Mouse (Mus musculus) CH12.LX (cell line): ENCODE results near the gene Inha. TPM values are rescaled to one million over a fixed set of nuclear protein-coding genes. Genes with fewer than 3 reads are reported as not detected.

Experiments used
- DNase-seq: peaks from one replicate; pipeline ENCODE4 v3.0.0-alpha.2; 2013; ENCODE audit errors: extremely low read depth
- H3K27ac ChIP-seq: 2 replicates; pipeline ENCODE4 v1.5.1; 2012; ENCODE audit warnings: low read depth, mild to moderate bottlenecking, control low read depth, moderate library complexity; ENCODE audit not compliant: insufficient read depth
- H3K27me3 ChIP-seq: replicated peaks from 2 replicates; pipeline ENCODE3; 2012; ENCODE audit warnings: inconsistent platforms
- H3K36me3 ChIP-seq, 2 experiments: replicated peaks in 1 of 2; 2 replicates each; pipeline versions ENCODE3 to v1.6.1; 2012; ENCODE audit warnings: inconsistent platforms in 1 of 2, low read length in 1 of 2, mild to moderate bottlenecking in 1 of 2, mixed read lengths in 1 of 2, moderate library complexity in 1 of 2; ENCODE audit not compliant: control insufficient read depth in 1 of 2, insufficient read depth in 1 of 2
- H3K4me1 ChIP-seq, 2 experiments: 2 replicates each; pipeline ENCODE4 v1.6.1; 2012; ENCODE audit warnings: inconsistent platforms in 1 of 2, moderate library complexity in 1 of 2; ENCODE audit not compliant: insufficient read depth in 2 of 2, control insufficient read depth in 1 of 2
- H3K4me2 ChIP-seq: 2 replicates; pipeline ENCODE4 v1.6.1; 2012; ENCODE audit warnings: low read depth, mild to moderate bottlenecking, control low read depth; ENCODE audit not compliant: poor library complexity, insufficient read depth, severe bottlenecking
- H3K4me3 ChIP-seq, 3 experiments: fragments of 150-350 bp in 1 of 3; sonication (generic) in 1 of 3; replicated peaks in 1 of 3; 2 replicates each; pipeline versions ENCODE3 to v1.5.1; 2011 to 2012; ENCODE audit warnings: low read depth in 2 of 3, low read length in 2 of 3, mild to moderate bottlenecking in 2 of 3, moderate library complexity in 2 of 3, control low read depth in 1 of 3, improper control_type of control experiment in 1 of 3, inconsistent platforms in 1 of 3, mixed read lengths in 1 of 3; ENCODE audit not compliant: poor library complexity in 1 of 3
- H3K79me2 ChIP-seq: replicated peaks from 2 replicates; pipeline ENCODE4 v1.6.1; 2012; ENCODE audit warnings: mild to moderate bottlenecking, moderate library complexity; ENCODE audit not compliant: control insufficient read depth, poor library complexity, insufficient read depth, severe bottlenecking; ENCODE audit errors: extremely low read depth
- H3K9ac ChIP-seq: 2 replicates; pipeline ENCODE4 v1.6.1; 2012; ENCODE audit warnings: low read depth, mild to moderate bottlenecking, control low read depth, moderate library complexity; ENCODE audit not compliant: insufficient read depth
- H3K9me3 ChIP-seq: replicated peaks from 2 replicates; pipeline ENCODE3; 2012; ENCODE audit warnings: low read length, inconsistent platforms, mixed read lengths
- CHD1 ChIP-seq: IDR thresholded peaks from 2 replicates; pipeline ENCODE4 v1.6.1; 2012; ENCODE audit warnings: low read depth, low read length, improper control_type of control experiment, inconsistent platforms
- CTCF ChIP-seq, 2 experiments: IDR thresholded peaks in 1 of 2; conservative IDR thresholded peaks in 1 of 2; 2 replicates each; pipeline ENCODE4 v1.5.1; 2011 to 2012; ENCODE audit warnings: low read depth in 2 of 2, low read length in 2 of 2, improper control_type of control experiment in 1 of 2, inconsistent platforms in 1 of 2, mild to moderate bottlenecking in 1 of 2, moderate library complexity in 1 of 2
- E2F4 ChIP-seq: IDR thresholded peaks from 2 replicates; pipeline ENCODE4 v1.6.1; 2011; ENCODE audit warnings: low read depth, low read length, improper control_type of control experiment; ENCODE audit not compliant: insufficient replicate concordance
- ELF1 ChIP-seq: IDR thresholded peaks from 2 replicates; pipeline ENCODE4 v1.6.1; 2014; ENCODE audit warnings: low read depth, mild to moderate bottlenecking, inconsistent platforms, low read length, improper control_type of control experiment
- IRF4 ChIP-seq: IDR thresholded peaks from 2 replicates; pipeline ENCODE4 v1.6.1; 2014; ENCODE audit warnings: low read depth, mild to moderate bottlenecking, inconsistent platforms, low read length, improper control_type of control experiment
- JUN ChIP-seq: IDR thresholded peaks from 2 replicates; pipeline ENCODE4 v1.6.1; 2011; ENCODE audit warnings: low read depth, mild to moderate bottlenecking, low read length, improper control_type of control experiment, moderate library complexity; ENCODE audit not compliant: insufficient read depth
- JUND ChIP-seq: conservative IDR thresholded peaks from 2 replicates; pipeline ENCODE4 v1.6.1; 2011; ENCODE audit warnings: low read depth, low read length, improper control_type of control experiment
- KAT2A ChIP-seq: IDR thresholded peaks from 2 replicates; pipeline ENCODE4 v1.6.1; 2012; ENCODE audit warnings: low read length, improper control_type of control experiment, inconsistent platforms; ENCODE audit not compliant: insufficient replicate concordance
- MAFK ChIP-seq: IDR thresholded peaks from 2 replicates; pipeline ENCODE4 v1.6.1; 2011; ENCODE audit warnings: low read length, improper control_type of control experiment; ENCODE audit not compliant: insufficient replicate concordance
- MAX ChIP-seq: IDR thresholded peaks from 2 replicates; pipeline ENCODE4 v1.6.1; 2011; ENCODE audit warnings: low read length, improper control_type of control experiment
- MAZ ChIP-seq: IDR thresholded peaks from 2 replicates; pipeline ENCODE4 v1.6.1; 2012; ENCODE audit warnings: low read depth, mild to moderate bottlenecking, inconsistent platforms, low read length, improper control_type of control experiment, moderate library complexity
- MYC ChIP-seq: IDR thresholded peaks from 2 replicates; pipeline ENCODE4 v1.6.1; 2011; ENCODE audit warnings: low read depth, mild to moderate bottlenecking, improper control_type of control experiment, low read length
- PAX5 ChIP-seq: IDR thresholded peaks from 2 replicates; pipeline ENCODE4 v1.6.1; 2012; ENCODE audit warnings: low read length, inconsistent platforms, mixed read lengths
- RCOR1 ChIP-seq: conservative IDR thresholded peaks from 2 replicates; pipeline ENCODE4 v1.6.1; 2012; ENCODE audit warnings: low read depth, mild to moderate bottlenecking, inconsistent platforms, low read length, improper control_type of control experiment
- SIN3A ChIP-seq: IDR thresholded peaks from 2 replicates; pipeline ENCODE4 v1.6.1; 2012; ENCODE audit warnings: low read length, improper control_type of control experiment, inconsistent platforms
- USF1 ChIP-seq: IDR thresholded peaks from 2 replicates; pipeline ENCODE4 v1.6.1; 2014; ENCODE audit warnings: low read depth, mild to moderate bottlenecking, inconsistent platforms, low read length, improper control_type of control experiment
- USF2 ChIP-seq: conservative IDR thresholded peaks from 2 replicates; pipeline ENCODE4 v1.6.1; 2011; ENCODE audit warnings: low read depth, low read length, improper control_type of control experiment
- ZC3H11A ChIP-seq: IDR thresholded peaks from 2 replicates; pipeline ENCODE4 v1.6.1; 2012; ENCODE audit warnings: low read depth, mild to moderate bottlenecking, inconsistent platforms, low read length, improper control_type of control experiment
- ZKSCAN1 ChIP-seq: IDR thresholded peaks from 2 replicates; pipeline ENCODE4 v1.6.1; 2012; ENCODE audit warnings: low read depth, inconsistent platforms, low read length, improper control_type of control experiment, borderline replicate concordance
- ZNF384 ChIP-seq: IDR thresholded peaks from 2 replicates; pipeline ENCODE4 v1.6.1; 2012; ENCODE audit warnings: low read depth, low read length, improper control_type of control experiment, inconsistent platforms
- dilution Hi-C: fragments of 300-500 bp; cut with MboI; formaldehyde crosslinking; loops from 2 replicates; pipeline ENCODE4 v1.14.3; 2020; ENCODE audit warnings: low sequenced_read_pairs; ENCODE audit not compliant: extremely low pct_unique_long_range_greater_than_20kb, extremely low pct_ligation_motif_present
- in situ Hi-C: fragments of 300-500 bp; cut with MboI; formaldehyde crosslinking; loops from 3 replicates; pipeline ENCODE4 v1.14.3; 2019; ENCODE audit warnings: low sequenced_read_pairs, low pct_ligation_motif_present, low pct_unique_long_range_greater_than_20kb, mixed read lengths
- polyA plus RNA-seq: library from polyadenylated mRNA; unstranded; fragments of >175 nt; gene quantifications from 2 replicates; pipeline ENCODE4 v1.2.1, GENCODE M21; 2012; ENCODE audit warnings: low read depth; ENCODE audit not compliant: insufficient read length
- total RNA-seq, 2 experiments: library from RNA; depleted of rRNA; stranded (reverse); fragments of 300-350 nt in 1 of 2; fragments of >200 nt in 1 of 2; gene quantifications; 2 replicates each; pipeline ENCODE4 v1.2.3; 2012 to 2014

Gene Inha
- total and polyA plus RNA-seq, 3 experiments: not detected

DNA sequence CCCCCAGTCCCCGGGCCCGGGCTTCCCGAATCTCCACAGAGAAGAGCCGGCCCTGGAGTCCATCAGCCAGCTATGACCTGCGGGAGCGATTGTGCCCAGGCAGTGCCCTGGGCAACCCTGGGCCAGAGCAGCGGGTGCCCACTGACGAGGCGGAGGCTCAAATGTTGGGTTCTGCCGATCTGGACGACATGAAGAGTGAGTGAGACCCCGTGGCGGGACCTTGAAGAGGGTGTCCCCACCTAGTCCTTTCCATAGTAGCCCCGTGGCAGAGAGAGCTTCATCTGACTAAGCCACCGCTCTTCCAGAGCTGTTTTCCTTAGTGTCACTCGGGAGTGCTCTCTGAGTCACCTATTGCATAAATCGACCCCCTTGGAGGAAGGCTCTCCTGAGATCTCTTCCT is 42.0 kb downstream of the Inha start:
- Histone ChIP-seq H3K4me2 (no peak overlapping the region), H3K36me3 (no peaks in the 10 kb centered on the region), H3K27ac (no peak overlapping the region), H3K9me3 (no peaks in the 10 kb centered on the region), H3K4me3 (no peak overlapping the region), H3K27me3 (peaks cover 79% of the 10 kb centered on the region), H3K4me1 (peaks cover 0 to 13% of the 10 kb centered on the region in 2 experiments; a peak in 2 of 4 replicates), H3K79me2 (no peaks in the 10 kb centered on the region), H3K9ac (no peak overlapping the region)
- in situ Hi-C loops (no loop called here), dilution Hi-C loops (no loop called here)
- TF ChIP-seq ZNF384: no peak
- TF ChIP-seq USF2: no peak
- no peak for TF ChIP-seq CHD1
- TF ChIP-seq ZKSCAN1: no peak
- TF ChIP-seq ZC3H11A: no peak
- no peak for TF ChIP-seq RCOR1
- DNase-seq: no peak

DNA sequence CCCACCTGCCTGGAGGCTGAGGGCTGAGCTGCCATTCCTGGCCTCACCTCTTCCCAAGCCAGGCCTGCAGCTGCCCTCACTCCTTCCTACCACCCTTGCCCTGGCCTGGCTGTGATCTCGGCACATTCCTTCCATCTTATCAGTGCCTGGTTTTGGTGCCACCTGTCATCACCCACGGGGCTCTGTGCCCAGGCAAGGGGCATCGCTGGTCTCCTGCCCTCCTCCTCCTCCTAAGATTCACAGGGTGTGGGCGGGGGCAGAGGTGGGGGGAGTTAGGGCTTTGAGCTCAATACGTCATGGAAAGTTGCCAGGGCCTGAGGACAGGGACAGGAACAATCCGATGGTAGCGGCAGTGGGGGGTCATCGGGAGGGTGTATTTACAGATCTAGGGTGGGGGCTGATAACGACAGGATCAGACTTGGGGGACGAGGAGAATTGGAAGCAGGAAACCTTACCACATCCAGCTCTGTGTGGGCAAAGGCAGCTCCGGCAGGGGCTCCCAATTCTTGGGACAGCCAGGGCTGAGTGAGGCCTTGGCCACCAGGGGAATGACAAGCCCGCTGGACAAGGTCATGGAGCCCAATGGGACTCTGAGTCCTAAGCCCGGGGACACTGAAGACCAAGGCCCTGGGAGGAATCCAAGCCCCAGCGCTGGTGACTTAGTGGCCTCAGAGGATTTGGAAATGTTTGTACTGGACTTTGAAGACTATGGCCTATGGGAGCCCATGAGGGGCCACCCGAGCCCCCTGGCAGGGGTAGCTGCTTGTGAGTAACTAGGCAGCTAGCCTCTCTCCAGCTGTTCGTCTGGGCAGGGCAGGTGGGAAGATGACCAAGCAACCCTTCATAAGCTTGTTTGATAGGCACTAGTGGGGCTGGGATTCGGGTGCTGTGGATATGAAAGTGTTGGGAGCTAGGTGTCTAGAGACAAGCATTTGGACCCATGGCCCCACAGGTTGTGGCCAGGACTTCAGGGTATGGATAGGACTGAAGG is 42.7 kb downstream of the Inha start:
- DNase-seq: no peak
- TF ChIP-seq SIN3A (no peak), JUN (no peak), JUND (no peak)
- Histone ChIP-seq H3K79me2 (no peaks in the 10 kb centered on the region), H3K4me3 (no peak overlapping the region), H3K9ac (no peak overlapping the region), H3K4me2 (no peak overlapping the region), H3K36me3 (no peaks in the 10 kb centered on the region), H3K27me3 (peaks cover 80% of the 10 kb centered on the region), H3K9me3 (no peaks in the 10 kb centered on the region), H3K27ac (no peak overlapping the region), H3K4me1 (peaks cover 0 to 13% of the 10 kb centered on the region in 2 experiments; a peak in 2 of 4 replicates)
- dilution Hi-C loops (no loop called here), in situ Hi-C loops (loop anchor here (25.0 kb wide), 1 partner anchor 212 kb away; no protein-coding TSS in a partner anchor)

DNA sequence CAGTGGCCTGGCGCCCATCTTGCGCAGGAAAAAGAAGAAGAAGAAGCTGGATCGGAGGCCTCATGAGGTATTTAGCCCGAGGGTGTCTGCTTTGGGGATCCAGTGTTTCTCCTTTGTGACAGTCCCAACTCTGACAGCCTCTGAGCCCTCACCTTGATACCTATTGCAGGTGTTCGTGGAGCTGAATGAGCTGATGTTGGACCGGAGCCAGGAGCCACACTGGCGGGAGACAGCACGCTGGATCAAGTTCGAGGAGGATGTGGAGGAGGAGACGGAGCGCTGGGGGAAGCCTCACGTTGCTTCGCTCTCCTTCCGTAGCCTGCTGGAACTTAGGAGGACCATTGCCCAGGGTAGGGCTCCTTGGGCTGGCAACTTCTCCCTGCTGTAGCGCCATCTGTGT is 43.7 kb downstream of the Inha start:
- Histone ChIP-seq H3K79me2 (no peaks in the 10 kb centered on the region), H3K4me2 (no peak overlapping the region), H3K9ac (no peak overlapping the region), H3K27ac (no peak overlapping the region), H3K4me3 (no peak overlapping the region), H3K36me3 (no peaks in the 10 kb centered on the region), H3K27me3 (peaks cover 81% of the 10 kb centered on the region), H3K4me1 (peaks cover 0 to 13% of the 10 kb centered on the region in 2 experiments; a peak in 2 of 4 replicates), H3K9me3 (no peaks in the 10 kb centered on the region)
- no peak for DNase-seq
- dilution Hi-C loops: no loop called here
- TF ChIP-seq ZC3H11A: no peak
- no peak for TF ChIP-seq E2F4
- TF ChIP-seq CHD1: no peak
- no peak for TF ChIP-seq MAX
- no peak for TF ChIP-seq USF2
- TF ChIP-seq MAFK: no peak
- TF ChIP-seq KAT2A: no peak
- no peak for TF ChIP-seq CTCF (conservative IDR thresholded peaks at IDR 0.05 in 1 of 2, IDR thresholded peaks at IDR 0.05 in 1 of 2; ENCODE audit: low read depth in 2 of 2, low read length in 2 of 2)
- no peak for TF ChIP-seq MYC
- no peak for TF ChIP-seq MAZ
- no peak for TF ChIP-seq PAX5
- TF ChIP-seq JUND: no peak
- no peak for TF ChIP-seq USF1
- TF ChIP-seq IRF4: no peak
- TF ChIP-seq ELF1: no peak
- in situ Hi-C loops: loop anchor here (25.0 kb wide), 1 partner anchor 213 kb away; no protein-coding TSS in a partner anchor
